Mouse (Mus musculus): ENCODE data around the gene Chrna1. TPM values are rescaled to one million over a fixed set of nuclear protein-coding genes. Genes with fewer than 3 reads are reported as not detected.
A peak's percentile ranks its signal among the peaks of the same experiment; 100 is the strongest.

Chrna1 gene
- total RNA-seq, 2 experiments from 2014 or later, result 0.18 to 0.39 TPM

DNA sequence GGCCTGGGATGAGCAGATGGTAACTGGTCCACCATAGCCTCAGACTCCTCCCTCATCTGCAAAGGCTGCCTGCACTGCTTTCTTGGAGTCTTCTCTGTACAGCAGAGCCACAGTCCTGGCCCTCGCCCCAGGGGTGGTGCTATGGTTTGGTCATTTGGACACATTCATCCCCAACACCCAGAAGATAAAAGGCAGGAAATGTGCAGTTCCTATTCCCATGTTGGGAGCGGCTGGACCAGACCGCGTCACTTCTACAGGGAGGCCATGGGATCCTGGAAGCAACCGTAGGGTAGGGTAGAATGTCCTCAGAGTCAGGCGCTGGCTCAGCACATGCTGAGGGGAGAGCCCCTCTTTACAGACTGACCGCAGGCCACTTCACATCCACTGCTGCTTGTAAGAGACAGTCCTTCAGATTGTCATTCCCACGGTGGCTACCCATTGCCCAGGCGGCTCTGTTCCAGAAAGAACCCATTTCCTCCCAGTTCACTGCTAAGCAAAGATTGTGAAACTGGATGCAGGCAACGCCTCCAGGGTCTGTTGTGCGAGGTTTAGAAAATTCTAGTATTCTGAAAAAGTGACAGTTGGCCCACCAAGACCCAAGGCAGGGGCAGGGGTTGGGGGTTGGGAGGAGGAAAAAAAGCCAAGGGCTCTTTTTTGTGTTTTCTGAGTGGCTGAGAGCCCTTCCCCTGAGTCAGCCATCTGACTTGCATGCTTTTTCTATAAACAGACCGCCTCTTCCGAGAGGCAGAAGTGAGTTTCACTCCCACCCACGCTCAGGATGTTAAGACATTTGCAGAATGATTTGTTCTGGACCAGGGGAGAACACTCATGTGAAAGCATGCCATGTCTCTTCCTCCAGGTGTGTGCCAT lies 12.3 kb upstream of the Chrna1 start:
- DNase-seq (ENCODE audit: low spot score in 2 of 2), result no peak

DNA sequence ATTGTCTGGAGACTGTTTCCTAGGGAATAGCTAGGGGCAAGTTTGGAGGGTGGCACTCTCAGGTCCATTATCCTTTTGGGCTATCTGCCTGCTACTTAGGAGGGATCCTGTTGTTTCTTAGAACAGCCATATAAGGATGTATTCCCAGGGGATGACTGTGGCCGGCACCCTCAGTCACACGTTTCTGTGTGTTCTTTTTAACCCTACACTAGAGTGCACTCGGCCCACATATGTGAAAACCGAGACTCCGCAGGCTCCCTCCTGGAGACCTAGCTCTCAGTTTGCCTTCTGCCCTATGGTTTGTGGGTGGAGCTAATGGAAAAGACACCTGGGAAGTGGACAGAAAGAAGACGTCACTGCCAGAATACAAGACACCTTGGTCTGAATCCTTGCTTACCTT lies 11.1 kb upstream of the Chrna1 start:
- DNase-seq (ENCODE audit: low spot score in 2 of 2), result no peak

DNA sequence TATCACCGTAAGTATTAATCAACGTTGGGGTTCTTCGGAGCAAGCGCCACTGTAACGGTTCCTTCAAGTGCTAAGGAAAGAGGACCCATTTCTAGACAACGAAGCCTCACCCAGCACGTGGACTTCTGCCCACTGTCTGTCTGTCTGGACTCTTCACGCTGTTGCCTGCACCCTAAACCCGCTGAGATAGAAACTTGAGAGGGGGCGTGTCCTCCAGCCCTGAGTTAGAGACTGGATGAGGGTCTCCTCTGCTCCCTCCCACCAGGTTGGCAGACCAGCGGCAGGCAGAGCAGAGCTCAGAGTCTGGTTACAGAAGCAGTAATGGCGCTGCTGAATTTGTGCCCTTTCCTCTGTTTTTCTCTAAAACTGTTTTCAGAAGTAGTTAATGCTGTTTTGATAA lies 10.0 kb upstream of the Chrna1 start:
- DNase-seq (ENCODE audit: low spot score in 2 of 2), result no peak

DNA sequence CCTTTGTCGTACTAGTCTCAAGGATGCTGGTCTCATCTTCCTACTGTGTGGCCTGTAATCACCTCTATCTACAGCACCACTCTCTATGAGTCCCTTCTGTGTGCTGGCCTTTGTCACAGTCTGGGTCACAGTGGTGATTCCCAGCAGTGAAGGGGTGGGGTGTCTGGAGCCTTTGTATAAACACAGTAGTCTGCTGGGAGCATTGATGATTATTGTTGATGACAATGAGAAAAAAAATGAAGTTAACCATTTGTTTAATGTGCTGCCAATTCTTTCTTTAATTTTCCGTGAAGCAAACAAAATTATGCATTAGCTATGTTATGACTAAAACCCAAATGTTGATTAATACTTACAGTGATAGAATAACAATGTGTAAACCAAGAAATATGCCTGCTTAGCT lies 8.8 kb upstream of the Chrna1 start:
- DNase-seq (ENCODE audit: low spot score in 2 of 2), result no peak

DNA sequence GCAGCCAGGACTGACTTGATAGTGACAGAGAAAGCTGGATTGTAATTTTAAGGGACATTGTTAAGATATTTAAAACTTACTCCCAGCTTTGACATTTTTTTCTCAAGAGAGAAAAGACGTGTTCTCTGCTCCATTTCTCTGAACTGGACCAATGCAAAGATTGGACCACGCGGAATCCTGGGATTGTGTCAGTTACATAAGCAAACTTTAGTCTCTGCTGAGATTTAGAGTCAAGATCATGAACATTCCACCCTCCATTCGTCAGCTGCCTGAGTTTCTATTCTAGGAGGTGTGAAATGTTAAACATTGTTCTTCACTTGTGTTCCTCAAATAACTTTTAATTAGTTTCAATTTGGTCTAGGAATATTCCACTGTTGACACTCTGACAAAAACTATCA lies 7.0 kb upstream of the Chrna1 start:
- no peak for DNase-seq (ENCODE audit: low spot score in 2 of 2)

DNA sequence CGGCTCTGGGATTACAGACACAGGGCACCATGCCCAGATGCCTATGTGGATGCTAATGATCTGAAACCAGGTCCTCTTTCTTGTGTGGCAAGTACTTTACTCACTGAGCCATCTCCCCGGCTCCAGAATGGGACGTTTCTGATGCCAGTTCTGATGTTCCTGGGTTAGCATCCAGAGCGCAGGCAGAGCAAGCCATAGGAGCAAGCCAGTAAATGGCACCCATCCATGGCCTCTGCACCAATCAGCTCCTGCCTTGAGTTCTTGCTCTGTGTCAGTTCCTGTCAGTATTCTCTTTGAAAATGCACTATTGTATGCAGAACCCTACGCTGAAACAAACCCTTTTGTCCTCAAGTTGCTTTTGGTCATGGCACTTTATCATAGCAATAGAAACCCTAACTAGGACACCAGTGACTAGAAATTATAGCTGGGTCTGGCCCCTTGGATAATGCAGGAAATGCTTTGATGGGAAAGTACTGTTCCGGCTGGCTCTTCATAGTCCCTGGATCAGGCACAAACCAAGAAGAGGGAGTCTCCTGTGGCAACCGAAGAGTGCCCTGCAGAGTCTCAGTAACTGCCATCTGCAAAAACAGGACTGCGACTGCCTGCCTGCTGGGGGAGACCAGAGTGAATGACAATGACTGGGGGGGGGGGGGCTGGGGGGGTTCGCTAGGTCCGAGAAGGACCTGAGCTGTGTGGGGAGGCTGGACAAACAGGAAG lies 6.4 kb upstream of the Chrna1 start:
- DNase-seq (ENCODE audit: low spot score in 2 of 2), result peak in 1 of 2 experiments; percentile 55

DNA sequence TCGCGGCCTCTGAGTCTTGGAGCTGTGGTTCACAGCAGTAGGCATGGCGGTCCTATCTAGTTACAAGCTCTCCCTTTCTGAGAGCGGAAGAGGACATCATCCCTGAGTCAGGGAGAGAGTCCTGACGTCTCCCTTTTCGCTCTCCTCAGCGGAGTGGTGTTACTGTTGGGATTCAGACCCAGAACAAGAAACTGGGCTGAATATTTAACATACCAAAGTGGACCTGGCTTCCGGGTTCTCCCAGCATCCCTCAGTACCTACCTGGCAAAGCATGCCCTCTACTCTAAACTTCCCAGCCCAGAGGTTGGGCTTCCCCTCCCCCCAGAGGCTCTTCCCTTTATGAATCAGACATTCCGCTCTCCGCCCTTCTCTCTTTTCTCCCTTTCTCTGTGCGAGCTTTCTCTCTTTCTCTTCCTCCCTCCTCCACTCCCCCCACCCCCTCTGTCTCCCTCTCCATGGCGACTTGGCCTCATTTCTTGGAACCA lies 5.3 kb upstream of the Chrna1 start:
- DNase-seq (ENCODE audit: low spot score in 2 of 2), result peak in 1 of 2 experiments; percentile 53

DNA sequence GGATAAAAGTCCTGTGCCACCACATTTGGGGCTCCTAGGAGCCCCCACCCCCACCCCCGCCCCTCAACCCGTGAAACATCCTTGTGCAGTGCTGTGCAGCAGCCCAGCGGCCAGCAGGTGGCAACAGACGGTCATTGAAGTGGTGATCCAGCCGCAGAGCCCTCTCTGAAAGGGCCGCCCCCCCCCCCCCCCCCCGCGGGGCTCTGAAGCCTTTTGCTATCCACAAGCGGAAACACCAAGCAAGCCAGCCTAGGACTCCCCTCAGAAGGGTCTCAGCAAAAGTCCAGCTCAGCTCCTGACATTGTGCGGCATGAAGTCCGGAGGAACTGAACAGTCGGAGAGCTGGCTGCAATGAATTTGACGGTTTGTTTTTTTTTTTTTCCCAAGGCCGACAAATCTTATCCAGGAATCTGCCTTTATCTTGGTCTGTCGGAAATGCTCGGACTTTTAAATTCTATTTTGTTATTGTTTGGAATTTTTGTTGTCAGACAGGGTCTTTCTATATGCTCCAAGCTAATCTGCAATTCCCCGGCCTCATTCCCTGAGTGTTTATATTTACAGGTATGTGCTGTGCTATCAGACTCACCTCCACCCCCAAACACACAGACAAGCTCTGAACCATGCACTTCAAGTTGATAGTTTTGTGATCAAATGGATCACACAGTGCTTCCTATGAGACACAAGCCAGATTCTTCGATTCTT lies 4.7 kb upstream of the Chrna1 start:
- DNase-seq (ENCODE audit: low spot score in 2 of 2), result peak; percentile 80 to 85

DNA sequence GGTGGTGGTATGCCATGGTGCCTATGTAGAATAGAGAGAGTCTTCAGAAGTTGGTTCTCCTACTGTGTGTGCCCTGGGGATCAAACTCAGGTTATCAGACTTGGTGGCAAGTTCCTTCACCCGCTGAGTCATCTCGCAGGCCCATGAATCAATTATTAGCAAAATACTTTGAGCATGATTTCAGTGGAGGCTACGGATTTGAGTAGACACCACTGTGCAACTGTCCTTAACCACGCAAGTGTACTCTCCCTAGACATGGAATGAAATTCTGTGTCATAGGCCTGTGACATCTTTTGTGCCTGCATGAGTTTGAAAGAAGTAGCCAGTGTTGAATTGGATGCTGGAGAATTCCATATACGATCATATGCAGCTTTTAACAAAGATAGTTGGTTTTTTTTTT lies 582 bp upstream of the Chrna1 start:
- DNase-seq (ENCODE audit: low spot score in 2 of 2), result no peak

DNA sequence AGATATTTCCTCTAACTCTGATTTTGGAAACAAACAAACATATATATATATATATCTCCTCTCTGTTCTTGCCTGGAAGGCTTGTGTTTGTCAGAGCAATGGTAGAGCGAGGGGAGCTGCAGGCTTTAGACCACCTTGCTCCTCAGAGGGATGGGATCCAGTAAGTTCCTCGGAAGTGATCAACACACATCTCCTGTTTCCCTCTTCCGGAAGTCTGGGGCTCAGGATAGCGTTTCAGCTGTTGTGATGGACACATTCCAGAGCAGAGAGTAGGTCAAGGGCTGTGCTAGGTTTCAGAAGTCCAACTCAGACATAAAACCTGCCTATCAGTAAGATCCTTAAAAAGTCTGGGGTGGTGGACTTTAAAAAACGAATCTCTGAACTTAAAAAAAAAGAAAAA lies 970 bp downstream of the Chrna1 start:
- no peak for DNase-seq (ENCODE audit: low spot score in 2 of 2)

DNA sequence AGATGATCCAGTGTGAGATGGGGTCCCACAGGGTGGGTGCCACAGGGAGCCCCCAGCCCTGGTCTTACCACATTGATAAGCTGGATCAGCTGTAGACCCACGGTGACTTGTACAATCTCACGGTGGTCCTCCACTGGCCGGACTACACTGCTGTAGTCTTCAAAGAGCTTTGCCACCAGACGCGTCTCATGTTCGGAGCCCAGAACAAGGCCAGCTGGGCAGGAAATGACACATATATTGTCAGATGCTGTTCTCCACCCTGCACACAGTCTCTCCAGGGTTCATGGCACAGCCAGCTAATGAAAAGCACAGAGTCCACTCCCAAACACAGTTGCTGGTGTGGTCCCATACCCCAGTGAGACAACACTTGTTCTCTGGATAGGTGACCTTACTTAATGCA lies 5.7 kb downstream of the Chrna1 start:
- DNase-seq (ENCODE audit: low spot score in 2 of 2), result no peak

DNA sequence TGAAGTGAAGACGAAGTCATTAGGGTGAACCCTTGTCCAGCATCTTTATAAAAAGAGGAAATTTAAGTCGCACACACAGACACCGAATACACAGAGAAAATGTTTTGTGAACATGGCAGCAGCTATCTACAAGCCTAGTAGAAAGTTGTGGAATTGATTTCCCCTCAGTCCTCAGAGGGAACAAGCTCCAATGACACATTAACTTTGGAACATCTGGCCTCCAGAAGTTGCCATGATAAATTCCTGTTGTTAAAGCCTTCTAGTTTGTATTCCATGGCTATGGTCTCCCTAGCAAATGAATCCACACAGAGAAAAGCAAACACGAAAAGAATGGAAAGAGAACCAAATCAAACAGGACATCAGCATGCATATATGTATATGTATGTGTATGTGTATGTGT lies 6.6 kb downstream of the Chrna1 start:
- no peak for DNase-seq (ENCODE audit: low spot score in 2 of 2)

DNA sequence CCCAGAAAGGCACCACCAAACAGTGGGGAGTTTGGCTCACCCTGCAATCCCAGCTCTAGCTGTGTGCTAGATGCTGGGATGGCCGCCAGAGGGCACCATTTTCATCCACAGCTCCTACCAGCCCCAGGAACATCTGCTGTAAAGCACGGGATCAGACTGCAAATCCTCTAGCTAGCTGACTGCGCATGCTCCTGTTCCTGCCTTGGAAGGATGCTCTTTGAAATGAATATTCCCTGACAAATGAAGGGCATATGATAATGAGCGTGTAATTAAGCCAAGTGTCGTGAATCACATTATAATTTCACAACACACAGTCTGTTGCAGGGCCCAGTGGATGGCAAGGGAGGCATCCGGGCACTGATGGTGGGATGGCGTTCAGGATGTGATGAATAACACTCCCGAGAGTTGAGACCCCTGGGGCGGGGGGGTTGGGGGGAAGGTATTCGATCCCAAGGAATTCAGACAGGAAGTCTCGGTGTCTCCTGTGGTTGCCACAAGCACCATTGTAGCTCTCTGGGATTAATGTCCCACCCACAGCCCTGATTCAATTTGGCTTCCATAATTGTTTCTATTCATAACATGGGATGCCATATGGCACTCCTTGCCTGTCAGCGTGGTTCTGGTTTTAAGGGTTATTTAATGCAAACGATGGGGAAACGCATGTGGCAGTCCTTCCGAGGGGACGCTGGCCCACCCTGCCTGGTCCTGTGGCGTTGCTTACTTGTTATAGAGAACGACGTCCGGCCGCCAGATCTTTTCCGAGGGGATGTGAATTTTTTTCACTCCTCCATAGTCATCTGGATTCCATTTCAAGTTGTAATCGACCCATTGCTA lies 7.4 kb downstream of the Chrna1 start:
- DNase-seq (ENCODE audit: low spot score in 2 of 2), result peak; percentile 89 to 93

DNA sequence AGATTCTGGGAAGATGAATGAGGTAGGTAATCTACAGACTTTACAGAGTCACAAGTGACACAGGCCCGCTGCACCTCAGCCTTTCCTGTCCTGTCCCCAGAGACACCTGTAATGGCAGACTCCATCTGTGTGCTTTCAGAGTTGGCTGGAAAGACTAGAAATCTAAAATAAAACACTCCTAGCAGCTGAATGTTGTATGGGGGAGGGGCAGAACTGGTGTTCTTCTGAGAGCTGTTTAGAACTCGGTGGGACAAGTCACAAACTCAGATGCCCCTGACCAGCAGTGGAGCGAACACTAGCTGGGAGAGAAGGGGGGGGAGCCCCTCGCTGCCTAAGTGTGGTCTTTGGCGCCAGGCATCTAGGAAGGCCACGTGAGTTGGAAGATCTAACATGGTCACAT lies 8.2 kb downstream of the Chrna1 start:
- no peak for DNase-seq (ENCODE audit: low spot score in 2 of 2)

DNA sequence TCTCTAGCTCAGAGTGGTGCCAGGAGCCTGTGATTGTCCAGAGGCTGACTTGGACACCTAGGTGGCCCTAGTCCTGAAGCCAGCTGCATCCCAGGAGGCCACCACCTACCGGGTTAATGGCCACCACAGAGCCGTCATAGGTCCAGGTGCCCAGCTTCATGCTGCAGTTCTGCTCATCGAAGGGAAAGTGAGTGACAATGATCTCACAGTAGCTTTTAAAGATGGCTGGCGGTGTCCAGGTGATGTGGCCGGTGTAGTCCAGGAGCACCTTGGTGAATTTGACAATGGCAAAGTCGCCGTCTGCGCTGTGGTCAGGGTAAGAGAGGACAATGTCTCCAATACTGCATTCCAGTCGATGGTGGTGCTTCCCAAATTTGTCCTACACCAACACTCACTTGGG lies 8.8 kb downstream of the Chrna1 start:
- DNase-seq (ENCODE audit: low spot score in 2 of 2), result no peak

DNA sequence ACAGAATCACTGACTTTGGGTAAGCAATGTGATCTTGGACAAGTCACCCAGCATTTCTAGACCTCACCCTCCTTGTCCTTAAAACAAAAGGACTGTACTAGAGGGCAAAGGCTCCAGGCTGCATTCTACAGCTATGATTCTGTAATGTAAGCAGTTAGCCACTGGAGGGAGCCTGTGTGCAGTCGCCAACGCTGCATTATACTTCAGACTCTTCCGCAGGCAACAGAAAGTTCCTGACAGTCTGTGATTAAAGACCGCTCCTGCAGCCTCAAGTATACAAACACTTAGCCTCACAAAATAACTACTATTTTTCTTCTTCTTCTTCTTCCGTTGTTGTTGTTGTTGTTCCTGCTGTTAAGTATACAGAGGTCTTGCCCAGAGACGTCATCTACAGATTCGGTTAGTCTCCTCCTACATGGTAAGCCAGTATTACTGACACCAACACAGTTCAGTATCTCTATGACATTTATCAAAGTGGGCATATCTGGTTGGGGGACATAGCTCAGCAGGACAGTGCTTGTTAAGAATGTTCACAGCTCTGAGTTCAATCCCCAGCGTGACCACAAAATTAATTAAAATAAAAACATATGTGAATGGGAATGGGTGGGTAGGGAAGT lies 13.0 kb downstream of the Chrna1 start:
- peak; percentile 62 to 74 for DNase-seq (ENCODE audit: low spot score in 2 of 2)

DNA sequence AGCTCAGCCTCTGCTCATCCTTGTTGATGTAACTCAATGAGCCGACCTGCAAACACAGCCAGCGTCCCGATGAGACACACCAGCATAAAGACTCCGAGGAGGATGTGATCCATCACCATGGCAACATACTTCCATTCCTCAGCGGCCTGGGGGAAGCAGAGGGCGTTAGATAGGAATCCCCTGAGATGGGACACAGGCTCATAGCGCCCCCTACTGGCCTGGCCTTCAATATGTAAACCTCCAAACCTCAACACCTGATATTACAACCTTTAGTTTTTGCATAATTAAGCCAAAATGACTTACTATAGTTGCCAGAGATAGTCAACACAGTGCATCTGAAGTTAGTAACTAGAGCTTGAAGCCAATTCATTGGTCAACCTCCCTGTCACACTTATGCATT lies 14.0 kb downstream of the Chrna1 start:
- peak in 1 of 2 experiments; percentile 51 for DNase-seq (ENCODE audit: low spot score in 2 of 2)

DNA sequence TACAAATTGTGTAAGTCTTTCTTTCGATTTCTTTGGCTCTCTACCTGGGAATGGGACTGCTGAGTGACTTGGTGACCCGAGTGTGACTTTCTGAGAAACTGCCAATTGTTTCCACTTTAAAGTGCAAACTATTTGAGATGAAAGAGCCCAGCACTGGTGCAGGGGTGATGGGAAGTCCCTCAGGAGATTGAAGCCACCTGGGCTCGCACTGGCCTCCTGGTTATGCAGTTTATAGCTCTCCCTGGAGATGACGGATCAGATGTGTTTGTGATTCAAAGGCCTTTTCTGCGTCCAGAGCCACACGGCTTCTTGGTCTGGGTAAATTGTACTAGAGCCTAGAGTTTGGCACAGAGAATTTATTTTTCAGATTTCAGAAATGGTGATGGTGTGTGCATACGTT lies 16.4 kb downstream of the Chrna1 start:
- DNase-seq (ENCODE audit: low spot score in 2 of 2), result no peak

DNA sequence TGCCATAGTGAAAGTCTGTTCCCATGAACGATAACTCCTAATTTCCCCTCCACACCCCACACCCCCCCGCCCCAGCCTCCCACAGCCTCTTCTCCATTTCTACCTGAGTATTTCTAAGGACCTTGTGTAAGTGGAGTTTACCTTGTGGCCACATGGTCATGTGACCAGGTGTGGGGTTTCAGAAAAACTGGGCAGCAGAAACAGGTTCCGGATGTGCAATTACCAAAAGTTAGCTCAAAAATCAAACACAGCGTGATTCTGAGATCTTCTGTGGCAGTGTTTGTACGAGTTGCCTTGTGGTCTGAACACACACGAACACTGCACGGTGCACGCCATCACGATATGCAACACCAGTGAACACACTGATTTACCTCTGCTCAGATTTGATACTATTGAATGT lies 17.5 kb downstream of the Chrna1 start:
- no peak for DNase-seq (ENCODE audit: low spot score in 2 of 2)

DNA sequence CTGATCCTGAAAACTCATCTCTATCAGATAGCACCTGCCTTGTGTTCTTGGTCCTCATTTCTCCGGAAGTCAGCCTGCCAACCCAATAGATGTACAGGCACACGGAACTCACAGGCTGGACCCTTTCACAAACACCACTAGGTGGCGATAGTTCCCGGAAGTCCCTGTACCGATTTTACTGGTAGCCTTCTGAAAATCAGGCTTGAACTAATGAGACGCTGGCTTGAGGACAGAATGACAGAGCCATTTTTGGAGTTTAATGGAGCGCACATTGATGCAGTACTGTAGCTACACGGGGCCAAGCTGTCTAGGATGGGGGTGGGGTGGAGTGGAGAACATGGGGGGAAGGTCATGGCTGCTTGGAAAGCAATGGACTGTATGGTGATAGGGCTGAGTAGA lies 18.5 kb downstream of the Chrna1 start:
- DNase-seq (ENCODE audit: low spot score in 2 of 2), result peak; percentile 59
